Mouse (Mus musculus): Measurements from ENCODE around the gene Eif5b.

GRCm38 (mm10) chr1:37958516-37958915 is 39.3 kb upstream of the Eif5b start:
- TF ChIP-seq CTCF (IDR thresholded peaks at IDR 0.05; ENCODE audit: borderline replicate concordance, insufficient read depth, low read length) (no peak), POLR2A (IDR thresholded peaks at IDR 0.05; ENCODE audit: low read depth, low read length) (no peak)

Measured in embryonic fibroblast, embryonic 13.5 days (primary cell).